Mouse (Mus musculus): ENCODE measurements around the gene Hecw2.

The Hecw2 gene

DNA sequence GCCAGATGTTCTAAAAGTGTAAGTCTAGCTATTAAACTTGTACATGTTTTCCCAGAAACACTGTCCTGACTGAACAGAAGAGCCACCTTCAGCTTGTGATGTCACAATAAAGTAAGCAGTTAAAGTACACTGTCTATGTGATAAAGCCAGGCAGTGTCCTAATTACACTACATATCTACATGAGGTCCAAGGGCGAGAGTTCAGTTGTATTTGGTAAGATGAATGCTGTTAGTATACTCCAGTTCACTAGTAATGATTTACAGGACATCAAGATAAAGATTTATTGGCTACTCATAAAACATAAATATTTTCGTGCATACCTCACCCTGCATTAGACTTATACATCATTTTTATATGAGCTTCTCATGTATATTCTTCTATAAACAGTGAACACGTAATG, 305.2 kb downstream of the Hecw2 start:
- WGBS = 93% methylated on average over 3 of the region's 3 CpGs

DNA sequence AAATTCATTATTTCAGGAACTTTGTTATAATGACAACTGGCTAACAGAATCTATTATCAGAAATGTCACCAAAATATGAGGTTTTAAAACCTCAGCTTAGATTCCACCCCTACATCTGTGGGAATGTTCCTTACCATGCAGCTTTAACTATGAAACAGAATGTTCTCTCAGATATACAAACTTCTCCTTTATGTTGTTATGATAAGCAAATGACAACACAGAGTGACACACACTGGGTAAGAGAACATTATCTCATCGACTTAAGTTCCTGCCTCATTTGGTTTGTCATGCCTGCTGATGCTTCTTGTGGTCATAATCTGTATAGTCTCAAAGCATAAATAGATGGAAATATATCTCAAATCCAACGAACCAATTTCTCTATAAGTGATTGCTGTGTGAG, 312.5 kb downstream of the Hecw2 start:
- WGBS = 77% methylated on average over 2 of the region's 2 CpGs

DNA sequence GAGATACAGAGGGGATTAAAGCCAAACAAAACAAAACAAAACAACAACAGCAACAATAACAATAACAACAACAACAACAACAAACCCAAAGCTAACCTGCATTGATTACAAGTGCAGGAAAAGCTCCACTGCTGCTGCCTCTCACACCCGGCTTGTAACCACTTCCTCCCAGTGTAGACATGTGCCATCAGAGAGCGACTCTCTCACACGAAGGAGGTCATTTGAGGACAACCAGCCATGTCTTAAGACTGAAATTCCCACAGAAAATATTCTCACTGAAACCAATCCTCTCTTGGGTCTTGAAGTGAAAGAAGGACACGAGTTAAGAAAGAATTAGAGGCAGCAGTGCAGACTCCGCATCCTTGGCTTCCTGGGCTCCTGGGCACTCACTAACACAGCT, 319.0 kb downstream of the Hecw2 start:
- 60% methylated on average over 5 of the region's 5 CpGs for WGBS

DNA sequence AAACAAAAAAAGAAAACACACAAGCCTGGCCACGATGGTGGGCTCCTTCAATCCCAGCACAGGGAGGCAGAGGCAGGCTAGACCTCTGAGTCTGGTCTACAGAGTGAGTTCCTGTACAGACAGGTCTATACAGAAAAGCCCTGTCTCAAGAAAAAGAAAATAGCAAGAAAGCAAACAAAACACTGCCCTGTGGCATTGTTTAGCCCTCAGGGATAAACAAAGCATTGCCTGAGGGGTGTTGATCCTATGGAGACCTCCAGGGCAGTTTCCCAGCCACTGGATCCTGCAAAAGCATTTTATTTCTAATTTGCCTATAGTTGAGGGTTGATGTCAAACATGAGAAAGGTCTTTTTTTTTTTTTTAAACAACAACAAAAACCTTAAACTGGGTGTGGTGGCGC, 327.7 kb downstream of the Hecw2 start:
- WGBS = 92% methylated on average over 2 of the region's 2 CpGs

DNA sequence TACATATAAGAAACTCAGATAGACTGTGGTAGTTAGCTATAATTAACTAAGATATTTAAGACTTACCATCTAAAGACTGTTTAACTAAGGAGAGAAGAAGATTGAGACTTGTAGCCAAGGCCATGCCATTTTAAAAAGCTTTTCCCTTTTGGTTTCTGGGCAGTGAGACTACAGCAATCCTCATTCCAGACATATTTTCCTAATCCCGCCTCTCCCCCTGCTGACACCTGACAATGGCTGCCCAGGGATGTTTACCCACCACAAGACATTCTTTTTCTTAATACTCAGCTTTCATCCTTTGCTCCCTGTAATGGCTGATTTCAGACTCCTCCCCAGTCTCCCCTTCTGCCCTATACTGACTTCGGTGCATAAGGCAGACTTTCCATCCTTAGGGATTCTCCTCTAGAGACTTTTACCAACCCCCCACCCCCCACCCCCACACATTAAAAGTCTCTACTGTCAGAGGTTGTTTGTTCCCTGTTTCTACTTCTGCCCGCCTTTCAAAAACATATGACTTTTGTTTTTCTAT, 328.5 kb downstream of the Hecw2 start:
- WGBS = 60% methylated on average over 3 of the region's 3 CpGs

DNA sequence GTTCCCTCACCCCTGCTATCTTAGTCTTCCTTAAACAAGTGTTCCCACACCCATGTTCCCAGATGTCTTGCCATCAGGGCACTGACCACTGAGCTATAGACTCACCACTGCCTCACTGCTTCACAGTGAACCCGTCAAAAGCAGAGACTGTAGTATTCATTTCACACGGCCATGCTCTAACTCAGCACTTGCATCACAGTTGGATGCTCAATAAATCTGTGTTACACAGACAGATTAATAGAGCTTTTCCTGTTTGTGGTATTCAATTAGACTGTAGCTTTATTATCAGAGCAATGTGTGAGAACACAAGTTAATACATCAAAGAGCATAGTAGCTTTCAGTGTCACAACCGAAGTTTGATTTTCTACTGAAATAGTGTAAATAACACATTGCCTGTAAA, 330.9 kb downstream of the Hecw2 start:
- WGBS = 82% methylated on average over 3 of the region's 3 CpGs

DNA sequence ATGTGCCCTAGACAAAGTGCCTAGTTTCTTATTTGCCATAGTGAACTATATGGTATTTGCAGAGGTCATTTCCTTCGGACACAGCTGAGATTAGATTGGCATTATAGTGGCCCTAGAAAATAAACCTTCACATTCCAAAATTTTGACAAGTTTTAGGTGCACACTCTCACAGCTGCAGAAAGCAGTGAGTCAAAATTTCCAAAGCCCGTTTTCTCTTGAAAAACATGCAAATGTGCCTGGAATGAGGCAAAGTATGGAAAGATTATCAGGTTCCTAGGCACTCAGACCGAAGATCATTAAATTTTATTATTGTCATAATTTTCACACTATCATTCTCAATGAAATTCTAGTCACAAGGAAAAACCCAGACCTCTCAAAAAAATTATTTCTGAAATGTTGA, 334.4 kb downstream of the Hecw2 start:
- 78% methylated on average over 3 of the region's 3 CpGs for WGBS

DNA sequence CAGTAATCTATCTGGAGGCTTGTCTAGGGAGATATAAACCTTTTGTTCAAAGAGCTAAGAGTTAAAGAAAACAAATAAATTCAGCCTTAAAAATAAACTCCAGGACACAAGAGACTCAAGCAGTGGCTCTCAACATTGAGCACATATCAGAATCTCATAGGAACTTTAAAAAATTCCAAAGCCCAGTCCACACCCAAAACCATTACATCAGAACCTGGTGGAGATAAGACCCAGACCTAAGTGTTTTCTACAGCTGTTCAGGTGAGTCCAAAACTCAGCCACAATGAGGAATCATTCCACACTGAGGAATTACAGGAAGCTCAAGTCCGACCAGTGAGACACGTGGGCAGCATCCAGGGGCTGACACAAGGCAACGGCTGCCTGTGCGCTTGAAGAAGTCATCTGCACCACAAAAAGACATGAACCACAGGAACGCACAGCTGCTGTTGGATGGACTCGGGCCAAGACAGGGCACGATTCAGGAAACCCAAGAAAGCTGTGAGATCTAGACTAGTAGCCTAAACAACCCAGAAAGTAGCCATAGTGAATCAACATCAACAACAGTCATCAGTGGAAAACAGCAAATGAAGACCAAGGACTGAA, 338.4 kb downstream of the Hecw2 start:
- WGBS = 51% methylated on average over 7 of the region's 7 CpGs

DNA sequence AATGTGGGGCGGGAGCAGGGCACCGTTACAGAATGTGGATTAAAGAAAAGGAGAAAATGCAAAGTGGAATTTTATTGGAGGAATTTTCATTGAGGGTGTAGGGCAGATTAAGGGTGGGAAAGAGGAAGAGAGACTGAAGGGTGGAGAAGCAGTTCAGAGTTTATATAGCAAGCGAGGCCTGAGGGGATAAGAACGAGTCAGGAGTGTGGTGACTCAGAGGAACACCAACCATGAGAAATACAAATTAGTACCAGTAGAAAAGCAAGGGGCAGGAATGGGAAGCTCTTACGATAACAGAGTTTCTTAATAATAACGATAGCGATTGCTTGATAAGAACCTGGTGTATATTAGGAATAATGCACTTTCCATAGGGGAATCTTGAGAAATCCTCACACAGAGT, 339.2 kb downstream of the Hecw2 start:
- 86% methylated on average over 7 of the region's 7 CpGs for WGBS

DNA sequence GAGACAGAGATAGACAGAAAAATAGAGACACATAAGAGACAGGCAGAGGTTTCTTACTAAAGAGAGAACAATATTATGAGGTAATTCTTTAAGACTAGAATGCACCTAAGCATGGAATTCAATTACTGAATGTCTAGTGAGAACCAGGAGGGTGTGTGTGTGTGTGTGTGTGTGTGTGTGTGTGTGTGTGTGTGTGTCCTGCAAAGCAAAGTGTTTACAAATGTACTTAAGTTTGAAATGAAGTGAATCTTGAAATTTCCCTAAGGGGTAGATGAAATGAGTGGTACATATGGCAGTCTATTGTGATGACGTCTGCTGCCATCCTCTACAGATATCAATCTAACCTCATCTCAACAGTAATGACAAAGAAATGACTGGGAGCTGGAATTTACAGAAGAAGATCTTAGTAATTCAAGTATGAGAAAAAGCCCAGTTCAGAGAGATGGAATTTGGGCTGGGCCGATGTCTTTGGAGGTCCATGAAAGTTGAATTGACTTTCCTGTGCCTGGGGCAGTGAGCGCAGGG, 342.8 kb downstream of the Hecw2 start:
- 94% methylated on average over 3 of the region's 3 CpGs for WGBS

DNA sequence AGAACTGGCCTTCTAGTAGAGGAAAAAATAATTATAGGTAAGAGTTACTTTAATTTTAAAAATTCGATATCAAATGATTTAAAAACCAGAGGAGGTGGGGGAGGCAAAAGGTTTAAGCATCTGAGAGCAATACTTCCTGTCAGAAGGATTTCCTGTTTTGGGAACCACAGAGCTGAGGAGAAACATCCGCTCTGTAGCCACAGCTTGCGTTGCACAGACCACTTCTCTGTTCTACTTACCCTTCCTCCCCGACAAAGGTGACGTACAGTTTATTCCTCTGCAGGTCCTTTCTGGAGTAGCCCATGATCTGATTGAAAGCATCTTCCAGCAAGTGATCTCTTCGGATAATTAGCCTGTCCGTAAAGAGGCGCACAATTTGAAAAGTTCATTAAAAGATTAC, 343.6 kb downstream of the Hecw2 start:
- WGBS = 72% methylated on average over 8 of the region's 8 CpGs

DNA sequence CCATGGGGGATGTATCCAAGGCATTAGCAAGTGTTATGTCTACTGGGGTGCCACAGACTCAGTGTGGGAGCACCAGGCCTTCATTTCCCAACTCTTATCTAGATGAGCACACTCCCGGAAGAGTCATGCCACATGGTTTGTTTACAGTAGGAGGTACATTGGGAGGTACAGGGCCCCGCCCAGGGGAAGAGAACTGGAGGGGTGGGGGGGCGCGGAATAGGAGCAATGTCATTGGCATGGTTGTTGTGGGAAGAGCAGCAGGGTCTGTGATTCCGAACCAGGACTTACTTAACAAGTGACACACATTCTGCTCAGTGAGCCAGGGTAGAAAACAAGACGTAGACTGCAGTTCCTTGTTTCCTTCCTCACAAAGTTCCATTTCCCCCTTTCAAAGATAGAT, 344.1 kb downstream of the Hecw2 start:
- 83% methylated on average over 6 of the region's 6 CpGs for WGBS

DNA sequence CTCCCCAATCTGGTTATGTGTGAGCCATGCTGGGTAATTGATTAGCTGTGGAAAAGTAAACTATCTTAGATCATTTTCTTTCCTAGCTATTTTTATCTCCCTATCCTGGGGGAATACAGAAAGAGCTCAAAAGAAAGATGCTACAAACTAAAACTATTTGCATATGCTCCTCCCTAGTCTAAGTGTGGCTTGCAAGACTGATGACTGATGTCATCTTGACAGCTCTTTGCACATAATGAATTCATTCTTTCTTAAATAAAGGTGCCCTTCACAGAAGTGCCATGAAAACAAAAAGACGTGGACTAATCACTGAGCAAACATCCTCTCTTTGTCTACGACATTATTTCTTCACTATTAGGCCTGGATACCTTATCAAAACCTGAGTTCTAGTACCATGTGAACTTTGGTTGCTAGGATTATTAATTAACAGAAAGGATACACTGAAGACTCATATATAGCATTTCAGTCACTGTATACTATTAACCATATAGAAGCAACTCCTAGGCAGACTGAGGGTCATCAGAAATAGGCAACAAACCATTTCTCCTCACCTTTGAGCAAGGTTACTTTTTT, 348.2 kb downstream of the Hecw2 start:
- 63% methylated on average over 2 of the region's 2 CpGs for WGBS

DNA sequence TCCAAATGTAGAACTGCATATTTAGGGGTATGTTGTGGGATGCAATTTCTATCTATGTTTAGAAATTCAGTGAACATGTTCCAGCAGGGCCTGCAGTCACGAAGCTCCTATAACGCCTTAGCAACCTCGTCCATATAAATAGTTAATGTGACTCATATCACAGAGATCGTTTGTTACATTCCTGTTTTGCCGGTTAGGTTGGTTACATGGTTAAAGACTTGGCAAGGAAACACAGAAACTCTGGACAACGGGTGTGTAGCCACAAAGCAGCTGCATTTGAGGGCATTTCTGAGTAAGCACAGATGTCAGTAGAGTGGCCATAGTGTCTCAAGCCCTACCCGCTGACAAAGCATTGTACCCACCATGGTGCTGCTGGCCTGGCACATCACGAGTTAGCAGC, 349.1 kb downstream of the Hecw2 start:
- 36% methylated on average over 8 of the region's 8 CpGs for WGBS

DNA sequence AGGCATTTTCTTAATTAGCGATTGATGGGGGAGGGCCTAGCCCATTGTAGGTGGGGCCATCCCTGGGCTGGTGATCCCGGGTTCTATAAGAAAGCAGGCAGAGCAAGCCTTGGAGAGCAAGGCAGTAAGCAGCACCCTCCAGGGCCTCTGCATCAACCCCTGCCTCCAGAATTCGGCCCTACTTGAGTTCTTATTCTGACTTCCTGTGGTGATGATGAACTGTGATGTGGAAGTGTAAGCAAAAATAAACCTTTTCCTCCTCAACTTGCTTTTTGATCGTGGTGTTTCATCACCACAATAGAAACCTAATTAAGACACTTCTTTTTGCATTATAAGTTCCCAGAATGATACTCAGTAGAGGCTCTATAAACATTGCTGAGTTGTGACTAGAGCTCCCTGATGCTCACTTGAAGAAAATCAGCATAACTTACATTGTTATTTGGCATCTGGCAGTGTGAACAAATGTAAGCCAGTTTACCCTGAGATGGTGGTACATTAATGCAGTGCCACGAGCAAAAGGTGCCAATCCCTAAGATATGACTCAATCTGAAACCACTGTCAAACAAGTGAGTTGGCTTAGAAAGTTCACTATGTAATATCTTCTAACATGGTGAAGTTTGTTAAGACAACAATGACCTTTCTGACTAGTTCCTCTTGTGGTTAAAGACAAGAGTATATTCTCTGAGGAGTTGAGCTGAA, 349.9 kb downstream of the Hecw2 start:
- 51% methylated on average over 5 of the region's 5 CpGs for WGBS

DNA sequence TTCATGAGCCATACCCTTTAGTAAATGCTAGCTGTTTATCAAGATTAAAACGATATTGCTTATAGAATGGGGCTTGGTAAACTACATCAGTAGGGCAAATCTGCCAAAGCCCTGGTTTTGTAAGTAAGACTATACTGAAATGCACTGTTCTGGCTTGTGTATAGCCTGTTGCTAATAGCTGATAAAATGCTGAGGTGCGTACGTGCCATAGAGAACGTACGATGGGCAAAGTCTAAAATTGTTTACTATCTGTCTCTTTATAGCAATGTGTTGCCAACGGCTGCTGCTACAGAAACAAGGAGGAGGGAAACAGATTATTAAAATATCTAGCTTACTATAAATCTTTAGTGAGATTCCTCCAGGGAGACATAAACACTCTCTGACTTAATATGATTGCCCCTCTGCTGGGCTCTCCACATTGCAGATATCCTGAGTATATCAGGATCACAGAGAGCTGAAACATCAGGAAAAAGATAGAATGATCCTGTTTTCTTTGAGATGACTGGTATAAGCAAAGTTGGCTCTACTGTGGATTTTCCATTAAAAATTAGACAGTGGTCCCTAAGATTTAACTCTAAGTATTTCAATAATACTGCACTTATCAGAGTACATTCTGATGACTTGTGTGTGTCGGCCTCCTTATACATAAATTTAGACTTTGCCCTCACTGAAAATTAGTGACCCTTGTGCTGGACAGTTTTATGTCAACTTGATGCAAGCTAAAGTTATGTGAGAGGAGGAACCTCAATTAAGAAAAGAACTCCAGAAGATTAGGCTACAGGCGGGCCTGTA, 350.6 kb downstream of the Hecw2 start:
- 83% methylated on average over 8 of the region's 8 CpGs for WGBS

DNA sequence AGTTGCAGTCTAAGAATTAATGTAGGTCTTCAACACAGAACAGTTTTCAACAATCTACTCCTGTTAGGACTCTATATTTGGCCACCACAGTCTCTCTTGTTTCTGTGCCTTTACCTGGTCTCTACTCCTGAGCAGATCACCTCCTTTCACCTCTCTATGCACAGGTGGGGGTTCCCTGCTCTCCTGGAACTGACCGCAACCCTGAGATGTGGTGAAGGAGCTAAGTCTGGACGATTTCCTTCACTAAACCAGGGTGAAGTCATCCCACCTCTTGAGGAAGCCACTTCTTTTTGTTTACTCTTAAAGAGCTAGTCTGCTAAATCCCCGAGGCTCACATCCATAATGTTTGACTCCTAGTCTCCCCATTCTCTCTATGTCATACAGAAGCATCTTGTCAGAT, 351.9 kb downstream of the Hecw2 start:
- 79% methylated on average over 3 of the region's 3 CpGs for WGBS

DNA sequence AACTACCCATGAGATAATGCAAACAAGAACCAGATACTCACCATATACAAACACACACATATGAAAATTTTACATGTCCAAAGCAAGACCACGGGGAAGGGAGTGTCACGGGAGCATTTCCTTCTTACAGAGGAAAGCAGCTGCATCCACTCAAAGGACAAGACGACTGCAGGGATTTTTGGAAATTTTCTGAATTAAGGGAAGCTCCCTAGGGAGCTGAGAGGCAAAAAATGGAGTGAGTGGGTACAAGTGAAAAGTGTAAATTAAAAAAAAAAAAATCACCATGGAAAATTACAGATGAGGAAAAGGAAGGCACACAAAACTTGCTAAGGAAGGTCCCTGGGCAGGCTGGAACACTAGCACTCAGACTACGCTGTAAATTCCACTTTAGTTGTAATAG, 353.9 kb downstream of the Hecw2 start:
- WGBS = 52% methylated on average over 4 of the region's 4 CpGs

DNA sequence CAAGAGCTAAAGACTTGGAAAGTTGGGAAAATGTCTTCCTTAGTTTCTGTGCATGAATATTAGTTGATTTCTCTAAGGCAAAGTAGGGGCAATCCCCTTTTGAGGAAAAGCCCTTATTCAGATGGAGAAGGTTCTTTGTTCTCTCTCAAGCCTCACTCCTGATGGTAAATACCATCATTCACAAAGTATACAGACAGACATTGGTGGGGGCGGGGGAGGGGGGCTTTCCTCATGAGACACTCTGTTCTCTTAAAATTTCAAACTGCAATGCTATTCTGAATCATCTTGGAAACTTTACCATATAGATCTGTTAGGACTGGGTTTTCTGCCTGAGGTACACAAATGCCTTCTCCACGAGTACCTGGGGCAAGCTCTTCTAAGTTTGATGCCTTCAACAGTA, 355.6 kb downstream of the Hecw2 start:
- 81% methylated on average over 2 of the region's 2 CpGs for WGBS

DNA sequence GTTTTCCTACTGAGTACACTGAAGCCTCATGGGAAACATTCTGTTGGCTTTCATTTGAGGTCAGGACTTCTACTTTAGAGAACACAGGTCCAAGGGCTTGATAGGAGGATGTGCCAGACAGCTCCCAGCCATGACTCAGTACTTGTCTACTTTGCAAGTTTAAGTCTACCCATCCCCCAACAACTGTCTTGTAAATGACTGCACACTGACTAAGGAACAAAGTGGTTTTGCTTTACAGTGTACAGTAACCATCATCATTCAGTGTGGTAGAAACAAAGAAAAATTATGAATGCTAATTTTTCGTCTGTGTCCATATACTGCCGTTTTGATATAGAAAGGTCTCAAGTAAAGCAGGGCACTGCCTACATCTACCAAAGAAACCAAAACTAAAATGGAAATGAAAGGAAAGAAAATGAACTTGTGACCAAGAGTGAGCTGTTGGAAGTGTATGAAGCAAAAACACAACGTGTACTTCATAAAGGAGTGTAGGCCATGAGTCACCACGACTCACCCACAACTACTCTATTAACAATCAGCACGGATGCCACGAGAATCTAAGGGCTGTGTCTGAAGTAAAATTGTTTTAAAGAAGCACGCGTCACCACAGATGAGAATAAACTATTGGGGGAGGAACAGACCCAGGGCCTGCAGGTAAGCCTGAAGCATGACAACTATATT, 356.6 kb downstream of the Hecw2 start:
- WGBS = 74% methylated on average over 8 of the region's 8 CpGs

DNA sequence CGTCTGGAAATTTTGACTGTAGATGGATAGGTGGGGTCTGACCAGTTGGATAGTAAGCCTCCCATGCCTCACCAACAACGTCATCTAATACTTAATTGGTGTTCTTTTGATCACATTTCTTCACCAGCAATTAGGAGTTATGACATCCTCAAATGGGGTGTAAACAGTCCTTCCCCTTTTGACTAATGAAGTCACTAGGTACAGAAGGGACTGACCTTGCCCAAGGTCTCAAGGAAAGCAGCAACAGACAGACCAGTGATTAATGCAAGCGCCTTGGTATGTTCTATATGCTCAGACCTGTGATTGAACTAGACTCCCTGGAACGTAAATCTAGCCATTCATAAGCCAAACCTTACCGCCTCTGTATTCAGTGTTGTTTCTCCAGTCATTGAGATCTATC, 364.7 kb downstream of the Hecw2 start:
- WGBS = 96% methylated on average over 5 of the region's 5 CpGs

DNA sequence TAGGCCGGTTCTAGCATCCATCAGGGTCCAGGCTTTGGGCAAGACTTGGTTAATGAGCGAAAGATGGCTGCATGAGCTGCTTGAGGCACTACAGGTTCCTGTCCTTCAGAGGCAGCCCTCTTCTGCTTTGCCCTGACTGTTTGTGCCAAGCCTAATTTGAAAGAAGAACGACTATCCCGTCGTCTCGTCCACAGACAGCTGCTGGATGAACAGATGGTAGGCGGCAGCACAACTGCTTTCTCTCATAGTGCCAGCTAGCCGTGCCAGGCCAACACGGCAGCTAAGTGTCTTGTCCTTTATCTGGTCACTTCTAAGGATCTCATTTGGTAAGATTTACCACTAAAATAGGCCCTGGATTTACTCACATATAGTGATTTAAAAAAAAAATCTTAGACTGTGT, 365.9 kb downstream of the Hecw2 start:
- WGBS = 43% methylated on average over 9 of the region's 9 CpGs

Data from cerebral cortex, adult 2 months (tissue).